Mouse (Mus musculus): ENCODE measurements at regions not wholly inside any gene's neighbourhood (a gene's known extent, or its start where the extent isn't known, plus 50 kb on each side); places are given as distances from the start of the nearest gene placed in this dataset.

DNA sequence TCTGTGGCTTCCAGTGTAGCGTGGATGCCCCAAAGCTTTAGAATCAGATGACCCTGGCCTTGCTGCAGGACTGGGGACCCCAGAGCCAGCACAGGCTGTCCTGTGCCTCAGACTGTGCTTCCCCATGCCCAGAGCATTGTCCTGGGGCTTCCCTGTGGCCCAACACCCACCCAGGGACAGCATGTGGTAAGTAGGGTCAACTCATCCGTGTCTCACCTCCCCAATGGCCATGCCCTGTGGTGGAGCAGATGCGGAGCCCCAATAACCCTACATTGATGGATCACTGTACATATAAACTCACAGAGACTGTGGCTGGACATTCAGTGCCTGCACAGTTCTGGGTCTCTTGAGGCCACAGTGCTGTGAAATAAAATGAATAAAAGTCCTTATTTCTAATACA lies 726.1 kb downstream of the Tlr4 start:
- no peaks in the 10 kb centered on the region for H3K27me3 ChIP-seq (ENCODE audit: control insufficient read depth, insufficient read depth, low read length)
- no peak overlapping the region for H3K27ac ChIP-seq (replicated peaks; ENCODE audit: low read depth, low read length)
- no peaks in the 10 kb centered on the region for H3K36me3 ChIP-seq (replicated peaks; ENCODE audit: control insufficient read depth, insufficient read depth, low read depth, low read length)
- H3K4me2 ChIP-seq (ENCODE audit: low read depth, low read length), result no peak overlapping the region
- no peak for DNase-seq (ENCODE audit: low spot score)
- H3K4me3 ChIP-seq (ENCODE audit: low read depth, low read length), result no peak overlapping the region
- no peak for ATAC-seq (replicated peaks; ENCODE audit: insufficient number of reproducible peaks, low FRiP score, low TSS enrichment, low read depth)
- H3K4me1 ChIP-seq (ENCODE audit: control insufficient read depth, insufficient read depth, low read length), result no peaks in the 10 kb centered on the region
- H3K9me3 ChIP-seq (replicated peaks; ENCODE audit: control insufficient read depth, low read length), result no peaks in the 10 kb centered on the region
- H3K9ac ChIP-seq (replicated peaks; ENCODE audit: low read length), result no peak overlapping the region
- WGBS, result 79% methylated on average over 3 of the region's 3 CpGs

GRCm38 (mm10) chr4:67574816-67575215 lies 747.4 kb downstream of the Tlr4 start:
- H3K27me3 ChIP-seq (ENCODE audit: control insufficient read depth, insufficient read depth, low read length), result no peaks in the 10 kb centered on the region
- ATAC-seq (replicated peaks; ENCODE audit: insufficient number of reproducible peaks, low FRiP score, low TSS enrichment, low read depth), result no peak
- no peak overlapping the region for H3K4me3 ChIP-seq (ENCODE audit: low read depth, low read length)
- no peaks in the 10 kb centered on the region for H3K9me3 ChIP-seq (replicated peaks; ENCODE audit: control insufficient read depth, low read length)
- H3K4me1 ChIP-seq (ENCODE audit: control insufficient read depth, insufficient read depth, low read length), result no peaks in the 10 kb centered on the region
- H3K4me2 ChIP-seq (ENCODE audit: low read depth, low read length), result no peak overlapping the region
- WGBS, result 83% methylated on average over 3 of the region's 3 CpGs
- no peaks in the 10 kb centered on the region for H3K36me3 ChIP-seq (replicated peaks; ENCODE audit: control insufficient read depth, insufficient read depth, low read depth, low read length)
- no peak for DNase-seq (ENCODE audit: low spot score)
- H3K9ac ChIP-seq (replicated peaks; ENCODE audit: low read length), result no peak overlapping the region
- no peak overlapping the region for H3K27ac ChIP-seq (replicated peaks; ENCODE audit: low read depth, low read length)

DNA sequence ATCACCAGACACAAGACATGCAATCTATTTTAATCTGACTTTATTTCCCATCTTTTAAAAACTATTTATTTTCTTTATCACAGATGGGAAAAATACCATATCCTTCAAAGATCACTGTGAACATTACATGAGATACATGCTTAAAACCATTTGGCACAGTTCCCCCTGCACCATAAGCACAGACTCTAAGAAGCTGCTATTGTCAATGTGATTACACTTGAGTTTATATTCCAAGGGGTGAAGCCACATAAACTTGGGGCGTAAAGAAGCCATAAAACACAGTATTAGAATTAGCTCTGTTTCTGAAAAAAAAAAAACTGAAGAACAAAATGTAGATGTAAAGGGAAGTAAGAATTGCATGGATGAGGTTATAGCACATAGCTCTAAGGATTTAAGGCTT lies 762.1 kb downstream of the Tlr4 start:
- no peak for ATAC-seq (replicated peaks; ENCODE audit: insufficient number of reproducible peaks, low FRiP score, low TSS enrichment, low read depth)
- no peak overlapping the region for H3K4me2 ChIP-seq (ENCODE audit: low read depth, low read length)
- H3K4me1 ChIP-seq (ENCODE audit: control insufficient read depth, insufficient read depth, low read length), result no peaks in the 10 kb centered on the region
- H3K27me3 ChIP-seq (ENCODE audit: control insufficient read depth, insufficient read depth, low read length), result no peaks in the 10 kb centered on the region
- WGBS, result 92% methylated on average over 1 of the region's 1 CpGs
- H3K36me3 ChIP-seq (replicated peaks; ENCODE audit: control insufficient read depth, insufficient read depth, low read depth, low read length), result no peaks in the 10 kb centered on the region
- no peak overlapping the region for H3K9ac ChIP-seq (replicated peaks; ENCODE audit: low read length)
- no peak overlapping the region for H3K27ac ChIP-seq (replicated peaks; ENCODE audit: low read depth, low read length)
- no peaks in the 10 kb centered on the region for H3K9me3 ChIP-seq (replicated peaks; ENCODE audit: control insufficient read depth, low read length)
- H3K4me3 ChIP-seq (ENCODE audit: low read depth, low read length), result no peak overlapping the region
- DNase-seq (ENCODE audit: low spot score), result no peak

- H3K4me2 ChIP-seq (ENCODE audit: low read depth, low read length), result no peak overlapping the region
- H3K9ac ChIP-seq (replicated peaks; ENCODE audit: low read length), result no peak overlapping the region
- H3K27me3 ChIP-seq (ENCODE audit: control insufficient read depth, insufficient read depth, low read length), result no peaks in the 10 kb centered on the region
- WGBS, result 60% methylated on average over 7 of the region's 7 CpGs
- no peak for ATAC-seq (replicated peaks; ENCODE audit: insufficient number of reproducible peaks, low FRiP score, low TSS enrichment, low read depth)
- DNase-seq (ENCODE audit: low spot score), result no peak
- H3K9me3 ChIP-seq (replicated peaks; ENCODE audit: control insufficient read depth, low read length), result no peaks in the 10 kb centered on the region
- no peaks in the 10 kb centered on the region for H3K4me1 ChIP-seq (ENCODE audit: control insufficient read depth, insufficient read depth, low read length)
- H3K27ac ChIP-seq (replicated peaks; ENCODE audit: low read depth, low read length), result no peak overlapping the region
- no peak overlapping the region for H3K4me3 ChIP-seq (ENCODE audit: low read depth, low read length)
- no peaks in the 10 kb centered on the region for H3K36me3 ChIP-seq (replicated peaks; ENCODE audit: control insufficient read depth, insufficient read depth, low read depth, low read length)
Measured at GRCm38 (mm10) chr4:67589976-67590727, 762.8 kb downstream of the Tlr4 start.

DNA sequence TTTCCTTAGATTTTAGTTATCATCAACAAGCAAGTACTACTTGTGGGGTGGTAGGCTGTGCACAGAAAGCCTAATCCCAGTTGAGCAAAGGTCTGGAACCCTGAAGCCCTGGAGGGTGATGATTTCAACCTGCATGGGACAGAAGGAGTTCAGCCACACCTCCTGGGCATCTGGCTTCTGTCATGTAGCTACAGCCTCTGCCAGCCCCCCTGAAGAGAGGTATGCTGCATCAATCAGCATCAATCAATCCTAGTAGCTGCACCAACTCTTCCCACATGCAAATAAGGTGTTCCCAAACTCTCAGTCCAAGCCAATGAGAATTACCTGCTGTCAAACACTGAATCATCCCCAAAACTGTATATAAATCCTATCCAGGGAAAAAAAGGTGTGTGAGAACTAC lies 779.8 kb downstream of the Tlr4 start:
- no peak overlapping the region for H3K4me3 ChIP-seq (ENCODE audit: low read depth, low read length)
- H3K4me1 ChIP-seq (ENCODE audit: control insufficient read depth, insufficient read depth, low read length), result no peaks in the 10 kb centered on the region
- DNase-seq (ENCODE audit: low spot score) (no peak), ATAC-seq (replicated peaks; ENCODE audit: insufficient number of reproducible peaks, low FRiP score, low TSS enrichment, low read depth) (no peak)
- no peaks in the 10 kb centered on the region for H3K9me3 ChIP-seq (replicated peaks; ENCODE audit: control insufficient read depth, low read length)
- H3K9ac ChIP-seq (replicated peaks; ENCODE audit: low read length), result no peak overlapping the region
- no peaks in the 10 kb centered on the region for H3K36me3 ChIP-seq (replicated peaks; ENCODE audit: control insufficient read depth, insufficient read depth, low read depth, low read length)
- no peak overlapping the region for H3K4me2 ChIP-seq (ENCODE audit: low read depth, low read length)
- H3K27ac ChIP-seq (replicated peaks; ENCODE audit: low read depth, low read length), result no peak overlapping the region
- no peaks in the 10 kb centered on the region for H3K27me3 ChIP-seq (ENCODE audit: control insufficient read depth, insufficient read depth, low read length)

DNA sequence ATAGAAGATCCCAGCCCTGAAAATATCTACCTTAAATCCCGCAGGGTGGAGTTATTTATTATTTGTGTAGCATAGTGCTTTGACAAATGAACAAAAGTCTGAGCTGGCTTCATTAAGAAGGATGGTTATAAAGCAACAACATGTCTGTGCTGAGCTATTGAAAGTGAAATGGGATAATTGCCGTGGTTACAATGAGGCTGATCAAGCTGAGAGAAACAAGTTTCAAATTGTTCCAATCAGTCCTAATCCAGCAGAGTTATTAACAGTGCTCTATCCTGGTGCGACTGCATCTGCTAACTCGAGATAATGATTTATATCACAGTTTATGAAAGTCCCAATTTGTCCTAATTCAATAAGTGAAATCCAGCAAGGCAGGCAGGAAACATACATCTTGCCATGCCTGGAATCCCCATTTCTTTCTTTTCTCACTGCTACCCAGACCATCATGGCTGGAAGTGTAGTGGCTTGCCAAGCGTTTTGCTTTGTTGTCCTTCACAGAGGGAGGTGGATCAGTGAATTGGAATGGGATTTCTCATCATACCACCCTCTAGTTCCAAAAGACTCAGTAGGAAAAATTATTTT lies 787.2 kb downstream of the Tlr4 start:
- ATAC-seq (replicated peaks; ENCODE audit: insufficient number of reproducible peaks, low FRiP score, low TSS enrichment, low read depth) (no peak), DNase-seq (ENCODE audit: low spot score) (no peak)
- Histone ChIP-seq H3K27ac (replicated peaks; ENCODE audit: low read depth, low read length) (no peak overlapping the region), H3K9ac (replicated peaks; ENCODE audit: low read length) (no peak overlapping the region), H3K36me3 (replicated peaks; ENCODE audit: control insufficient read depth, insufficient read depth, low read depth, low read length) (no peaks in the 10 kb centered on the region), H3K4me2 (ENCODE audit: low read depth, low read length) (no peak overlapping the region), H3K27me3 (ENCODE audit: control insufficient read depth, insufficient read depth, low read length) (no peaks in the 10 kb centered on the region), H3K9me3 (replicated peaks; ENCODE audit: control insufficient read depth, low read length) (no peaks in the 10 kb centered on the region), H3K4me3 (ENCODE audit: low read depth, low read length) (no peak overlapping the region), H3K4me1 (ENCODE audit: control insufficient read depth, insufficient read depth, low read length) (no peaks in the 10 kb centered on the region)
- 63% methylated on average over 5 of the region's 5 CpGs for WGBS

DNA sequence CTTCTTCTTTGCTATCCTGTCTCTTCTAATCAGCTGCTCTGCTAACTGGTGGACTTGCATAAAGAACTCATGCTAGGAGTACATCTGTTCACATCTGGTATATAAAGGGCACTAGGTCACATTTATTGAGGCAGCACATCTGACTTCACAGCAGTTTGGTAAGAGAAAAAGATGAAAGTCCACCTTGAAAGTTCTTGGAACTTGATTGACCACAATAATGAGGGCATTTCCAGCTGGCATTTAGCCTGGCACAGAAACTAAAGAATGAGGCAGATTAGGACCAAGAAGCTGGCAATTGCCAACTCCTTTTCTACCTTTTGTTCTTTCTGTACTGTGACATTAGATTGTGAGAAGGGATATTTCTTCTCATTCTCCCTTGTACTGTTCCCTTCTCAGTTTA lies 799.3 kb downstream of the Tlr4 start:
- no peak for ATAC-seq (replicated peaks; ENCODE audit: insufficient number of reproducible peaks, low FRiP score, low TSS enrichment, low read depth)
- Histone ChIP-seq H3K9me3 (replicated peaks; ENCODE audit: control insufficient read depth, low read length) (no peaks in the 10 kb centered on the region), H3K27me3 (ENCODE audit: control insufficient read depth, insufficient read depth, low read length) (no peaks in the 10 kb centered on the region), H3K27ac (replicated peaks; ENCODE audit: low read depth, low read length) (no peak overlapping the region), H3K36me3 (replicated peaks; ENCODE audit: control insufficient read depth, insufficient read depth, low read depth, low read length) (no peaks in the 10 kb centered on the region), H3K4me3 (ENCODE audit: low read depth, low read length) (no peak overlapping the region), H3K4me1 (ENCODE audit: control insufficient read depth, insufficient read depth, low read length) (no peaks in the 10 kb centered on the region), H3K4me2 (ENCODE audit: low read depth, low read length) (no peak overlapping the region), H3K9ac (replicated peaks; ENCODE audit: low read length) (no peak overlapping the region)
- DNase-seq (ENCODE audit: low spot score), result no peak

DNA sequence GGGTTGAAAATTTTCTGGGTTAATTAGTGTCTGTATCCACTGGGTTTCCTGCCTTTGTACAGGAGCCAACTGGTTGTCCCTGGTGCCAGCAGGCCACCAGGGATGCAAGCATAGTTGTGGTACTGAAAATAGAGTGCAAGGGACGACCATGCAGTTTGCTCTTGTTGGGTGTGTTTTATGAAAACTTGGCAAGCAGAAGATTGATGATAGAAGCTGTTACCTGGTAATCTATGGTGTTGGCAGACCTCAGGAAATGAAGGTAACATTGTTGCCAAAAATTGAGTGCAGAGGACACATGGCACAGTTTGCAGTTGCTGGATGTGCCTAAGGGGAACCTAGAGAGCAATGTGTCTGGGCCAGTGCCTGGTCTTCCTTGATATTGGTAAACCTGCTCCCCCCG lies 818.7 kb downstream of the Tlr4 start:
- 36% methylated on average over 2 of the region's 2 CpGs for WGBS
- no peak overlapping the region for H3K4me2 ChIP-seq (ENCODE audit: low read depth, low read length)
- DNase-seq (ENCODE audit: low spot score) (no peak), ATAC-seq (replicated peaks; ENCODE audit: insufficient number of reproducible peaks, low FRiP score, low TSS enrichment, low read depth) (no peak)
- no peaks in the 10 kb centered on the region for H3K9me3 ChIP-seq (replicated peaks; ENCODE audit: control insufficient read depth, low read length)
- no peaks in the 10 kb centered on the region for H3K36me3 ChIP-seq (replicated peaks; ENCODE audit: control insufficient read depth, insufficient read depth, low read depth, low read length)
- no peak overlapping the region for H3K27ac ChIP-seq (replicated peaks; ENCODE audit: low read depth, low read length)
- H3K4me1 ChIP-seq (ENCODE audit: control insufficient read depth, insufficient read depth, low read length), result no peaks in the 10 kb centered on the region
- H3K4me3 ChIP-seq (ENCODE audit: low read depth, low read length), result no peak overlapping the region
- no peak overlapping the region for H3K9ac ChIP-seq (replicated peaks; ENCODE audit: low read length)
- H3K27me3 ChIP-seq (ENCODE audit: control insufficient read depth, insufficient read depth, low read length), result no peaks in the 10 kb centered on the region
